Mouse (Mus musculus): ENCODE data around the gene Stxbp1. TPM values are rescaled to one million over a fixed set of nuclear protein-coding genes. Genes with fewer than 3 reads are reported as not detected.

Gene Stxbp1
- polyA plus RNA-seq, 1 experiment from 2014 or later, result 192 TPM

- Histone ChIP-seq H3K9me3 (no peaks in the 10 kb centered on the region), H3K4me2 (0 out of 2 replicates have a peak overlapping the region, but pooled peaks have one; percentile 5), H3K36me3 (no peaks in the 10 kb centered on the region), H3K4me1 (replicated peaks) (peaks cover 86% of the 10 kb centered on the region), H3K27me3 (no peaks in the 10 kb centered on the region), H3K27ac (replicated peaks) (peak overlapping the region; percentile 69), H3K4me3 (no peak overlapping the region), H3K9ac (peak overlapping the region; percentile 32; the same call in 1 of the 2 replicates)
- ATAC-seq (ENCODE audit: low read depth), result no peak; the same call in 1 of the 2 replicates
- 38% methylated on average over 3 of the region's 3 CpGs for WGBS
These were observed 34.7 kb upstream of the Stxbp1 start for GRCm38 (mm10) chr2:32881723-32882122.

- Histone ChIP-seq H3K9ac (peak overlapping the region; percentile 32), H3K9me3 (no peaks in the 10 kb centered on the region), H3K4me2 (peak overlapping the region; percentile 22; the same call in 1 of the 2 replicates), H3K36me3 (no peaks in the 10 kb centered on the region), H3K4me3 (no peak overlapping the region), H3K4me1 (replicated peaks) (peaks cover 89% of the 10 kb centered on the region), H3K27ac (replicated peaks) (peak overlapping the region; percentile 69), H3K27me3 (no peaks in the 10 kb centered on the region)
- WGBS, result 42% methylated on average over 6 of the region's 6 CpGs
- ATAC-seq (ENCODE audit: low read depth), result no peak
These were observed 34.0 kb upstream of the Stxbp1 start for GRCm38 (mm10) chr2:32881054-32881453.

- Histone ChIP-seq H3K27ac (replicated peaks) (no peak overlapping the region), H3K9me3 (no peaks in the 10 kb centered on the region), H3K4me3 (no peak overlapping the region), H3K36me3 (no peaks in the 10 kb centered on the region), H3K4me1 (replicated peaks) (peaks cover 87% of the 10 kb centered on the region), H3K27me3 (no peaks in the 10 kb centered on the region), H3K9ac (peak overlapping the region; percentile 43; the same call in 1 of the 2 replicates), H3K4me2 (peak overlapping the region; percentile 95)
- ATAC-seq (ENCODE audit: low read depth), result no peak
- 80% methylated on average over 5 of the region's 5 CpGs for WGBS
These were observed 32.5 kb upstream of the Stxbp1 start for GRCm38 (mm10) chr2:32879593-32879992.

- H3K4me1 ChIP-seq (replicated peaks), result peaks cover 85% of the 10 kb centered on the region
- 71% methylated on average over 3 of the region's 3 CpGs for WGBS
These were observed 31.4 kb upstream of the Stxbp1 start for GRCm38 (mm10) chr2:32878396-32878795.

GRCm38 (mm10) chr2:32877761-32878393 is 30.8 kb upstream of the Stxbp1 start:
- H3K27ac ChIP-seq (replicated peaks), result peak overlapping the region; percentile 93; the same call in 1 of the 2 replicates
- H3K4me3 ChIP-seq, result peak overlapping the region; percentile 72
- no peaks in the 10 kb centered on the region for H3K27me3 ChIP-seq
- peak overlapping the region; percentile 95 for H3K4me2 ChIP-seq
- peaks cover 82% of the 10 kb centered on the region for H3K4me1 ChIP-seq (replicated peaks)
- H3K36me3 ChIP-seq, result no peaks in the 10 kb centered on the region
- 63% methylated on average over 6 of the region's 6 CpGs for WGBS
- ATAC-seq (ENCODE audit: low read depth), result no peak
- no peaks in the 10 kb centered on the region for H3K9me3 ChIP-seq
- peak overlapping the region; percentile 92 for H3K9ac ChIP-seq

More at GRCm38 (mm10) chr2:32878396-32878795, 31.4 kb upstream of the Stxbp1 start:
- no peaks in the 10 kb centered on the region for H3K27me3 ChIP-seq
- peak overlapping the region; percentile 72 for H3K4me3 ChIP-seq
- peak overlapping the region; percentile 92 for H3K9ac ChIP-seq
- ATAC-seq (ENCODE audit: low read depth), result no peak
- H3K27ac ChIP-seq (replicated peaks), result no peak overlapping the region
- H3K4me2 ChIP-seq, result peak overlapping the region; percentile 95
- no peaks in the 10 kb centered on the region for H3K9me3 ChIP-seq
- no peaks in the 10 kb centered on the region for H3K36me3 ChIP-seq

- WGBS, result 39% methylated on average over 5 of the region's 5 CpGs
- Histone ChIP-seq H3K27me3 (no peaks in the 10 kb centered on the region), H3K4me2 (peak overlapping the region; percentile 95), H3K27ac (replicated peaks) (peak overlapping the region; percentile 93), H3K4me1 (replicated peaks) (peaks cover 76% of the 10 kb centered on the region), H3K9me3 (no peaks in the 10 kb centered on the region), H3K4me3 (peak overlapping the region; percentile 72), H3K9ac (peak overlapping the region; percentile 92), H3K36me3 (no peaks in the 10 kb centered on the region)
- ATAC-seq (ENCODE audit: low read depth), result no peak
These were observed 30.3 kb upstream of the Stxbp1 start for GRCm38 (mm10) chr2:32877303-32877702.

GRCm38 (mm10) chr2:32876490-32877302 is 29.7 kb upstream of the Stxbp1 start:
- Histone ChIP-seq H3K4me2 (peak overlapping the region; percentile 95), H3K4me1 (replicated peaks) (peaks cover 70% of the 10 kb centered on the region), H3K27me3 (no peaks in the 10 kb centered on the region), H3K27ac (replicated peaks) (peak overlapping the region; percentile 93), H3K36me3 (no peaks in the 10 kb centered on the region), H3K9me3 (no peaks in the 10 kb centered on the region), H3K9ac (peak overlapping the region; percentile 92), H3K4me3 (peak overlapping the region; percentile 72)
- WGBS, result 3% methylated on average over 20 of the region's 20 CpGs
- peak; percentile 29 for ATAC-seq (ENCODE audit: low read depth)

- Histone ChIP-seq H3K4me2 (peak within 1 kb of the TSS; percentile 95), H3K27me3 (no peaks in the 10 kb centered on the region), H3K9ac (peak within 1 kb of the TSS; percentile 92), H3K4me3 (peak within 1 kb of the TSS; percentile 72), H3K27ac (replicated peaks) (peak within 1 kb of the TSS; percentile 93), H3K4me1 (replicated peaks) (peaks cover 62% of the 10 kb centered on the region), H3K9me3 (no peaks in the 10 kb centered on the region), H3K36me3 (no peaks in the 10 kb centered on the region)
- WGBS, result under 1% methylated on average over 65 of the region's 68 CpGs
- peak; percentile 92 for ATAC-seq (ENCODE audit: low read depth)
These were observed 28.8 kb upstream of the Stxbp1 start, which contains the start of gene Fam129b for GRCm38 (mm10) chr2:32875675-32876489. Gene Fam129b (plus strand): TSS chr2:32876114.

GRCm38 (mm10) chr2:32874951-32875674 is 28.1 kb upstream of the Stxbp1 start:
- 12% methylated on average over 15 of the region's 15 CpGs for WGBS
- ATAC-seq (ENCODE audit: low read depth), result peak; percentile 34
- H3K4me3 ChIP-seq, result peak overlapping the region; percentile 72
- H3K36me3 ChIP-seq, result no peaks in the 10 kb centered on the region
- peak overlapping the region; percentile 92 for H3K9ac ChIP-seq
- H3K27me3 ChIP-seq, result no peaks in the 10 kb centered on the region
- H3K9me3 ChIP-seq, result no peaks in the 10 kb centered on the region
- peak overlapping the region; percentile 95 for H3K4me2 ChIP-seq
- H3K27ac ChIP-seq (replicated peaks), result peak overlapping the region; percentile 93
- H3K4me1 ChIP-seq (replicated peaks), result peaks cover 54% of the 10 kb centered on the region

GRCm38 (mm10) chr2:32874070-32874469 is 27.0 kb upstream of the Stxbp1 start:
- no peak overlapping the region for H3K9ac ChIP-seq
- no peak overlapping the region for H3K4me3 ChIP-seq
- no peaks in the 10 kb centered on the region for H3K27me3 ChIP-seq
- peak overlapping the region; percentile 95 for H3K4me2 ChIP-seq
- H3K4me1 ChIP-seq (replicated peaks), result peaks cover 44% of the 10 kb centered on the region
- 71% methylated on average over 3 of the region's 3 CpGs for WGBS
- H3K27ac ChIP-seq (replicated peaks), result 0 out of 2 replicates have a peak overlapping the region, but pooled peaks have one; percentile 93
- H3K36me3 ChIP-seq, result no peaks in the 10 kb centered on the region
- ATAC-seq (ENCODE audit: low read depth), result no peak
- no peaks in the 10 kb centered on the region for H3K9me3 ChIP-seq

All from neural tube, embryonic 13.5 days (tissue).